Mouse (Mus musculus): ENCODE data around the gene Ccdc65. TPM values are rescaled to one million over a fixed set of nuclear protein-coding genes. Genes with fewer than 3 reads are reported as not detected.

Ccdc65 gene
- total RNA-seq (2023) = not detected

GRCm38 (mm10) chr15:98707766-98708372 is at the start of gene Ccdc65:
TSS of gene Ccdc65 (plus strand) at chr15:98708207.

GRCm38 (mm10) chr15:98662567-98663545 is 45.2 kb upstream of the Ccdc65 start, which contains the start of gene Ddx23:
TSS of gene Ddx23 (minus strand) at chr15:98662894.

GRCm38 (mm10) chr15:98676940-98677728 is 30.9 kb upstream of the Ccdc65 start, which contains the start of gene Rnd1:
TSS of gene Rnd1 (minus strand) at chr15:98677461.

GRCm38 (mm10) chr15:98727443-98728321 is 19.7 kb downstream of the Ccdc65 start, which contains the start of gene Fkbp11:
TSS of gene Fkbp11 (minus strand) at chr15:98728198.

GRCm38 (mm10) chr15:98762670-98763529 is 54.9 kb downstream of the Ccdc65 start, which contains the start of gene Arf3:
TSS of gene Arf3 (minus strand) at chr15:98763214.

Other genes starting within 250 kb of the Ccdc65 start
- not detected for gene OR5BS1P, start 238.3 kb upstream of the Ccdc65 start, total RNA-seq (2023)
- not detected for gene Lalba, start 225.5 kb upstream of the Ccdc65 start, total RNA-seq (2023)
- gene Olfr279, start 215.8 kb upstream of the Ccdc65 start, total RNA-seq (2023) = not detected
- 63.2 TPM for gene Kansl2, start 173.9 kb upstream of the Ccdc65 start, total RNA-seq (2023)
- 136 TPM for gene Ccnt1, start 137.3 kb upstream of the Ccdc65 start, total RNA-seq (2023)
- gene 4930415O20Rik, start 137.2 kb upstream of the Ccdc65 start, total RNA-seq (2023) = not detected
- 43.6 TPM for gene Adcy6, start 98.1 kb upstream of the Ccdc65 start, total RNA-seq (2023)
- gene Cacnb3, start 77.4 kb upstream of the Ccdc65 start, total RNA-seq (2023) = 1.5 TPM
- 139 TPM for gene Ddx23, start 45.3 kb upstream of the Ccdc65 start, total RNA-seq (2023)
- gene Rnd1, start 30.7 kb upstream of the Ccdc65 start, total RNA-seq (2023) = 0.44 TPM
- 3.0 TPM for gene Fkbp11, start 20.0 kb downstream of the Ccdc65 start, total RNA-seq (2023)
- gene Arf3, start 55.0 kb downstream of the Ccdc65 start, total RNA-seq (2023) = 103 TPM
- gene Wnt10b, start 69.9 kb downstream of the Ccdc65 start, total RNA-seq (2023) = not detected
- gene Wnt1, start 81.7 kb downstream of the Ccdc65 start, total RNA-seq (2023) = not detected
- gene Ddn, start 101.3 kb downstream of the Ccdc65 start, total RNA-seq (2023) = not detected
- gene Prkag1, start 123.3 kb downstream of the Ccdc65 start, total RNA-seq (2023) = 116 TPM
- gene Kmt2d, start 163.0 kb downstream of the Ccdc65 start, total RNA-seq (2023) = 279 TPM
- 25.1 TPM for gene Rhebl1, start 186.3 kb downstream of the Ccdc65 start, total RNA-seq (2023)
- not detected for gene Dhh, start 190.3 kb downstream of the Ccdc65 start, total RNA-seq (2023)
- gene Lmbr1l, start 210.0 kb downstream of the Ccdc65 start, total RNA-seq (2023) = 354 TPM
- gene Tuba1b, start 226.4 kb downstream of the Ccdc65 start, total RNA-seq (2023) = 224 TPM
- gene Gm49450, start 245.3 kb downstream of the Ccdc65 start, total RNA-seq (2023) = not detected
- gene Tuba1a, start 245.5 kb downstream of the Ccdc65 start, total RNA-seq (2023) = 289 TPM